Mouse (Mus musculus) lung, adult 2 months (tissue): Measurements from ENCODE around the gene Vamp4. TPM values are rescaled to one million over a fixed set of nuclear protein-coding genes. Genes with fewer than 3 reads are reported as not detected.
A peak's percentile ranks its signal among the peaks of the same experiment; 100 is the strongest.
"Not testable (repeated sequence)": the region's sequence is repeated elsewhere in the genome, so short reads cannot be mapped to it uniquely, and the experiment has no call there.

ENCODE experiments used
- DNase-seq: peaks from one replicate; pipeline ENCODE4 v3.0.0; 2022
- H3K4me1 ChIP-seq: fragments of 200-500 bp; 2 replicates; pipeline ENCODE4 v1.6.1; 2011; ENCODE audit warnings: low read length; ENCODE audit not compliant: control insufficient read depth, insufficient read depth
- H3K4me3 ChIP-seq: fragments of 200-500 bp; replicated peaks from 2 replicates; pipeline ENCODE3; 2011; ENCODE audit warnings: low read depth, mild to moderate bottlenecking, control low read depth, low read length; ENCODE audit errors: extremely low read depth
- CTCF ChIP-seq: fragments of 200-500 bp; IDR thresholded peaks from 2 replicates; pipeline ENCODE4 v1.5.1; 2011; ENCODE audit warnings: mild to moderate bottlenecking, low read length, control low read depth; ENCODE audit not compliant: insufficient read depth
- POLR2A ChIP-seq: fragments of 200-500 bp; IDR thresholded peaks from 2 replicates; pipeline ENCODE4 v1.6.1; 2011; ENCODE audit warnings: low read depth, mild to moderate bottlenecking, control low read depth, low read length, borderline replicate concordance; ENCODE audit errors: extremely low read depth
- WGBS: fragments of 180-500 bp; shearing (Covaris S2); methylation state at CpG from one replicate; pipeline ENCODE4 v1.1.7; 2018; 5-methylcytosine and 5-hydroxymethylcytosine counted together
- polyA plus RNA-seq: library from polyadenylated mRNA; depleted of rRNA; stranded (reverse); fragments of >200 nt; gene quantifications from 2 replicates; pipeline ENCODE4 v1.2.3, GENCODE M21; 2012

The Vamp4 gene
- polyA plus RNA-seq, 1 experiment = 10.8 TPM

DNA sequence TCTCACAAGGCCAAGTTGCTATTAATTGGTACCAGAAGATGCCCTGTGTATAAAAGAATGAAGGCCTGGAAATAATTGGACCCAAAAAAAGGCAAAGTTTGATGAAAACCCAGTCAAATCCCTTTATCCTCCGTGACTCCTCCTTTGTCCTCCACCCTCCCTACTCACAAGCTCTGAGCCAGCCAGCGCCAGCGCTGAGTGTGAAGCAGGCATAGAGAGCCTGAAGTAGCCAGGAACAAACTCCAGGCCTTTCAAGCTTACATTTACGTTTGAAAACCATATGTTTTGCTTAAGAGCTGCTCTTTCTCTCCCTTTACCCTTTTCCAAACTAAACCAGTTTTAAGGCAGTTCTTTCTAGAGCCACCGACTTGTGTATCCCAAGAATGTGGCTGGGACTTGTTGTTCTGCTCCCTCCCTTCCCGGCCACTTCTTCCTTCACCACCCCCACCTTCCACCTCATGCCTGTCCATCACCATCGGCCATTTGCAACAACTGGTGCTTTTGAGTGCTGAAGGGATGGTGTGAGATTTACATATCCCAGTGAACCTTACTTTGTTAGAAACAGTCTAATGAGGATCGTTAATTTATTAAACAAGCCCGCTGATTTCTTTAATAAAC, 39.4 kb downstream of the Vamp4 start:
- DNase-seq = no peak
- Histone ChIP-seq H3K4me3 (no peak overlapping the region), H3K4me1 (no peaks in the 10 kb centered on the region)
- 36% methylated on average over 9 of the region's 9 CpGs for WGBS
- TF ChIP-seq CTCF (no peak), POLR2A (no peak)

DNA sequence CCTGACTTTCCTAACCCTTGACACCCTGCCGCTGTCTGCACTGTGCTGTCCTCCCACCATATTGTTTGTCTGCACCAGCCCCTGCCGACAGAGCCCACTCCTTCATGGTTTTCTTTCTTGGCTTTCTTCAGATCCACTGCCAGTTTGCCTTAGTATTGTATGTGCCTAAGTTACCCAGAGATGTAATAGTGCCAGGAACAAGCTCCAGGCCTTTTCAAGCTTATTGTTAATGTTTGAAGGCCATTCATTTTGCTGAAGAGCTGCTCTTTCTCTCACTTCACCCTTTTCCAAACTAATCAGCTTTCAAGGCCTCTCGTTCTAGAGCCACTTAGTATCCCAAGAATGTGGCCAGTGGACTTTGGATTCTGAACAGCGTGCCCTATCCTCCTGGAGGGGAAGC, 40.9 kb downstream of the Vamp4 start:
- Histone ChIP-seq H3K4me1 (no peaks in the 10 kb centered on the region), H3K4me3 (no peak overlapping the region)
- no peak for DNase-seq
- TF ChIP-seq POLR2A (no peak), CTCF (no peak)
- WGBS = 57% methylated on average over 4 of the region's 4 CpGs

DNA sequence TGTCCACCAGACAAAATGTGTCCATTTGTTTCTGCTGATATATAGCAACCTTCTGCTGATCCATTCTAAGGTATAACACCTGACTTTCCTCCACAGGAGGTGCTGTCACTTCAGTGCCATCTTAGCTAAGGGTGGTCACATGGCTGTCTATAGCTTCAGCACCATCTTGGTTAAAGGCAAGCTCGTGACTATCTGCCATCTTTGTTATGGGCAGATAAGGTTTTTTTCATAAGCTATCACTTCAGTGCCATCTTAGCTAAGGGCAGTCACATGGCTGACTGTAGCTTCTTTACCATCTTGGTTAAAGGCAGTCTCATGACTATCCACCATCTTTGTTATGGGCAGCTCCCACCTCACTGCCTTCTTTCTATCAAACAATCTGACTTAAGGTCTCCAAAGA, 45.2 kb downstream of the Vamp4 start:
- no peak for TF ChIP-seq POLR2A
- 70% methylated on average over 1 of the region's 1 CpGs for WGBS
- Histone ChIP-seq H3K4me1 (no peaks in the 10 kb centered on the region), H3K4me3 (no peak overlapping the region)
- no peak for DNase-seq

DNA sequence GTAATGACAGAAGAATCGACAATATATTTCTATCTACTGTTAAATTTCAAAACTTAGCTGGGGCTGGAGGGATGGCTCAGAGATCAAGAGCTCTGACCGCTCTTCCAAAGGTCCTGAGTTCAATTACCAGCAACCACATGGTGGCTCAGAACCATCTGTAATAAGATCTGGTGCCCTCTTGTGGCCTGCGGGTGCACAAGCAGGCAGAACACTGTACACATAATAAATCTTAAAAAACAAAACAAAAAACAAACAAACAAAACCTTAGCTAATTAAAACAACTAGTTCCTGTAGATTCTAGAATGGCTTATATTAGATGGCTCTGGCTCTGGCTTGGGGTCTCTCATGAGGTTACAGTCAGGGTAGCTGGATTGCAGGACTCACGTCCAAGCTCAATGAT, 50.2 kb downstream of the Vamp4 start:
- WGBS = 75% methylated on average over 4 of the region's 4 CpGs
- no peak for DNase-seq
- H3K4me1 ChIP-seq = no peaks in the 10 kb centered on the region
- TF ChIP-seq CTCF = peak; percentile 58
- TF ChIP-seq POLR2A = no peak
- no peak overlapping the region for H3K4me3 ChIP-seq

DNA sequence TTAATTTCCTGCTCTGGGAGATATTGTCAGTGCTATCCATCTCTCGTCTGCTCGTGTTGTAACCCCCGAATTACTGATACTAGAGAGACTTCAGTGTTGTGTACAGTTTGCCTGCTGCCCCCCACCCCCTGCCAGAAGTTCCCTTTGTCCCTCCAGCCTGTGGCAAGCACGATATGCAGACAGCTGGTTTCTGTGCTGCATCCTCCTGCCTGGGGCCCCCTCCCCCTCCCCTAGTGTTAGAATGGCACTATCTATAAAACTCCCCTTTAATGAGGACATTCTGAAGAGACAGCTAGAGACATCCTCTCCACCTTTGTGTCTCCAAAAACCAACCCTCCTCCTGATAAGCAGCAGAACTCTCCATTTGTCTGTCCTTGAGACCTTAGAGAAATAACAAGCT, 53.6 kb downstream of the Vamp4 start:
- Histone ChIP-seq H3K4me1 (no peaks in the 10 kb centered on the region), H3K4me3 (no peak overlapping the region)
- no peak for DNase-seq
- TF ChIP-seq CTCF (no peak), POLR2A (no peak)
- WGBS = 36% methylated on average over 4 of the region's 4 CpGs

DNA sequence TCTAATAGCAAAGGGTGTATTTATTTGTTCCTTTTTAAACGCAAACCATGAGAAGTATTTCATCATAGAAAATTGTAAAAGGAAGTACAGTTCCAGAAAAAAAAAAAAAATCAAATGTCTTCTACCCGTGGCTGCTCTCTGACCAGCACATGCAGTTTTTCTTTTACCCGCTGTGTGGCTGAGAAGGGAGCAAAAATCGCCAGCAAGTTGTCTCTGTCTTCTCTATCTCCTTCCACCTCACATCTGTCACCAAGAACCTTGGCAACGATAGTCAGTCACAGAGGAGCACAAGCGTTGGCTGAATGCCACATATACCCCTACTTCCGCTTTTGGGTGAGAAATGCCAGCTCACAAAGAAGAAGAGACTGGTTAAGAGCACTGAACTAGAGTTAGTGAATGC, 54.9 kb downstream of the Vamp4 start:
- no peak for TF ChIP-seq POLR2A
- TF ChIP-seq CTCF = no peak
- no peak for DNase-seq
- 20% methylated on average over 7 of the region's 7 CpGs for WGBS
- Histone ChIP-seq H3K4me3 (no peak overlapping the region), H3K4me1 (no peaks in the 10 kb centered on the region)

DNA sequence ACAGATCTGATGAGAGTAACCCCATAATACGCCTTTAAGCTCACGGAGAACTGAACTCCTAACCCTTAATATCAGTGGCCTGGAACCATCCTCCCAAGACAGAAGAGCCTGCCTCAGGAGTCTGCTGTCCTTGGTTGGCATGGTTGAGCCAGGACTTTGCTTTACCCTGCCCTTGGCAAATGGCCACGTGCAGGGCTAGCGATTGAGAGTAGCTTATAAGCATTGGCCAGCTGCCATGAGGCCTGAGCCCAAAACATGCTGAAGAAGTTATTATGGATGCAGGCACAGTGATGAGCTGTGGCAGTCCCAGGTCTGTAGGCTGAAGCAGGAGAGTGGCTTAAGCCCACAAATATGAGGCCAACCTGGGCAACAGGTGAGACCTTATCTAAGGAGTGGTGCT, 57.5 kb downstream of the Vamp4 start:
- H3K4me3 ChIP-seq, DNase-seq, H3K4me1 ChIP-seq: not testable (repeated sequence)
- WGBS = 71% methylated on average over 4 of the region's 4 CpGs

DNA sequence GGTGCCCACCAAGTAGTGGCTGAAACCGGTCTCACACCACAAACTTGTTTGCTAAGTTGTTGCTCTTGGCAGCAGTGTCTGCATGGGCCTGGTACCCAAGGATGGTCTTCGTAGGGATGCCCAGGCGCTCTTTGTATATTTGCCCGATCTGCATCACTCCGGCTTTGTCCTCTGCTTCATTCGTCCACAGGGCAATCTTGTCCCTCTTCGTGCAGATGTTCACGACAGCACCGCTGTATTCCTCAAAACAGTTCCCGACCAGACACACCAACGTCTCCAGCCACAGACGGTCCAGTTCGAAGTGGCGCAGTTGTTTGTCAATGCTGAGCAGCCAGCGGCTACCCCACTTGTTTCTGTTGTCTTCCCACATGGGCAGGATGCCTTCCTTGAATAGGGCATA, 58.0 kb downstream of the Vamp4 start:
- H3K4me1 ChIP-seq, H3K4me3 ChIP-seq, DNase-seq: not testable (repeated sequence)
- WGBS = 94% methylated on average over 15 of the region's 15 CpGs

DNA sequence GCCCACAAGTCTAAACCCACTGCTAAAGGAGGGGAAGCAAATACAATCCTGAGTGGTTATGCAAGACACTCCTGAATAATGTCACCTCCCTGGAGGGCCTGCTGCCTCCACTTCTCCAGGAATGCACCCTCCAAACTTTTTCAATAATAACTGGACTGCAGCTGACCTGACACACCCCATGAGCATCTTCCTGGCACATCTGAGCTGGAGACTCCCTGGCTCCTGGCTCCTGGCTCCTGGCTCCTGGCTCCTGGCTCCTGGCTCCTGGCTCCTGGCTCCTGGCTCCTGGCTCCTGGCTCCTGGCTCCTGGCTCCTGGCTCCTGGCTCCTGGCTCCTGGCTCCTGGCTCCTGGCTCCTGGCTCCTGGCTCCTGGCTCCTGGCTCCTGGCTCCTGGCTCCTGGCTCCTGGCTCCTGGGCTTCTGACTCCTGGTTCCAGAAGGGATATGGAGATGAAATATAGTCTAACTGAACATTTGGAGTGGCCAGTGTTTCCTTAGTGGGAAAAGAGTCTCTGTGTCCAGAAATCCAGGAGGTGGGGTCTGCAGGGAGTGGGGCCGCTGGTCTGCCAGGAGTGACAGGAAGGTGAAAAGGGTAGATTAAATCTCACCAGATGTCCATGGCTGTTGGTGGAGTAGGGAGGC, 65.1 kb downstream of the Vamp4 start:
- not testable (repeated sequence) for H3K4me3 ChIP-seq, DNase-seq, H3K4me1 ChIP-seq
- WGBS = 41% methylated on average over 1 of the region's 1 CpGs

DNA sequence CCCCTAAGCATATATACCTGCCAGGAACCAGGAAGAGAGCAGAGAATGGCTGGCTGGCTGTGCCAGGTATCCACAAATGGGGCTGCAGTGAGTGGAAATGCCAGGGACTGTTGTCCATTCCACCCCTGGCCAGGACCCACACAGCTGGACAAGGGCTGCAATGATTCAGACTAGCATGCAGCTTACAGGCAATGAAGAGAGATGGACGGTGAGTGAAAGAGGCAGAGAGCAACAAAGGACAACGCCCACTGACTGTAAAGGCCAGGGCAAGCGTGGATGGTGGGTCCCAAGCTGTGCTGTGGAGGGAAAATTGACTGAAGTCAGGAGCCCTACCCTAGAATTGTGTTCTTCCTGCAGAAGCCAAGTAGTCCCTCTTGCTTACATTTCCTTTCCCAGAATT, 66.2 kb downstream of the Vamp4 start:
- DNase-seq = no peak
- TF ChIP-seq POLR2A = no peak
- TF ChIP-seq CTCF = no peak
- WGBS = 70% methylated on average over 3 of the region's 3 CpGs
- H3K4me3 ChIP-seq = no peak overlapping the region
- H3K4me1 ChIP-seq = peaks cover 2% of the 10 kb centered on the region; the same call in 1 of the 2 replicates

DNA sequence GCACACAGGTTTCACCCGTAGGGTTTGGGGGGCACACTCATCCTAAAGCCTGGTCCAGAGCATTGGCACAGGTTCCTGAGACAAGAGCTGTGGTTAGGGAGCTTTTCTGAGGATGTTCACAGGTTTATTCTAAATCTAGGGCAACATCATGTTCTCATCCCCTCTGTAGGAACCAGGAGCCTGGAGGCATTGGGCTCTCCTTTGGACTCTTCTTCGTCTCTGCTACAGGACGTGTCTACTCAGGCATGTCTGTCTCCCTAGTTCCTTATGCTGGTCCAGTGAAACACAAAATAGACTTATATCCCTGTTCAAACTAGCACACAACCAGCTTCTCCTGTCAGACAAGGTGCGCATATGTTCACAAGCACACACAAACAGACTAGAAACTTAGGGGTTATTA, 68.2 kb downstream of the Vamp4 start:
- Histone ChIP-seq H3K4me1 (peaks cover 2% of the 10 kb centered on the region; the same call in 1 of the 2 replicates), H3K4me3 (no peak overlapping the region)
- DNase-seq = no peak
- 90% methylated on average over 4 of the region's 4 CpGs for WGBS
- TF ChIP-seq CTCF (no peak), POLR2A (no peak)
